9 mouse cellular contexts compared by ENCODE assay signal in the genomic region with DNA sequence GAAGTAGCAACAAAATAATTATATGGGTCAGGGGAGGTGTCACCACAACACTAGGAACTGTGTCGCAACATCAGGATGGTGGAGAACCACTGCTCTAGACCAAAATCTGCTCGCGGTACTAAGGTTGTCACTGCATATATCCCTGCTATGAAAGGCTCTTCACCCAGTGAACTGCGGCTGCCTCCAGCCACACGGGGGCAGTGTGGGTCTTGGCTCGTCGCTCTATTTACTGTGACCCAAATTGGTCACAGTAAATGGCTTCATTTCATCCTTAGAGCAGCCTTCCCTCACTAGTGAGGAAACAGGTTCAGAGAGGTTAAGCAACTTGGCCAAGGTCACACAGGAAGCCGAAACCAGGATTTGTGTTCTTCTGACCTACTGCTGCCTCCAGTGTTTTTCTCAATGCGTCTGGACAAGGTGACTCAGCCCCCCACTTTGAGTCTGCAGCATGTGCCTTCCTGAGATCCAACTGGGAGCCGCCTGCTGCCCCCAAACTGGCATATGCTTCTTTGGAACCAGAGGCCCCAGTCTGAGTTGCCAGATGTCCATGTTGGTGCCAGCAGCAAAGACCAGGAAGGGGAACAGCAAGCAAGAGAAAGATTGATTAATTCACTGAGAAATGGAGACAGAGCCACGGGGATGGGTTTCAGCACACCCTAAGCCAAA.
DNase-seq lines count a peak whose midpoint lies in the region; ATAC-seq and TF ChIP-seq lines count a peak whose summit lies in the region.
"Had no signal": no experiment of that assay in that cellular context is flagged by ENCODE, and none has a peak within 500 bp of the region (broad histone marks: within the 10 kb centered on the region; RNA-seq: fewer than 3 reads in every experiment).

No protein-coding gene starts in this region.

- POLR2A ChIA-PET in Patski (lab: Charles Lee): no interaction called here

- peak; percentile 61 for TF ChIP-seq CTCF in Patski (IDR thresholded peaks at IDR 0.05)
- TF ChIP-seq CTCF in lung, postnatal 0 days (IDR thresholded peaks at IDR 0.05): peak; percentile 85

- TF ChIP-seq EP300 in lung, postnatal 0 days (IDR thresholded peaks at IDR 0.05): 0 out of 2 replicates have a peak, but pooled peaks have one; percentile 19

- H3K4me3 ChIP-seq in forebrain, embryonic 11.5 days (ENCODE audit: low read depth, low read length): no peak overlapping the region
- no peak overlapping the region for H3K4me3 ChIP-seq in forebrain, embryonic 12.5 days (replicated peaks)
- no peak overlapping the region for H3K4me3 ChIP-seq in lung, postnatal 0 days (ENCODE audit: low read depth, low read length)
- H3K4me3 ChIP-seq: limb, embryonic 15.5 days had no signal

- H3K36me3 ChIP-seq in forebrain, embryonic 11.5 days (ENCODE audit: control insufficient read depth, insufficient read depth, low read length): no peaks in the 10 kb centered on the region
- no peaks in the 10 kb centered on the region for H3K36me3 ChIP-seq in forebrain, embryonic 12.5 days (replicated peaks)
- no peaks in the 10 kb centered on the region for H3K36me3 ChIP-seq in lung, postnatal 0 days (ENCODE audit: insufficient read depth, low read length)
- H3K36me3 ChIP-seq: limb, embryonic 15.5 days had no signal

- in situ Hi-C loops in Patski (cut with MboI; ENCODE audit: low pct_unique_long_range_greater_than_20kb): loop anchor here (5.0 kb wide), 1 partner anchor 114 kb away; the partner anchor contains the start of gene Ptpru

- DNase-seq in forebrain, embryonic 11.5 days (ENCODE audit: low spot score): peak; percentile 80
- no peak for DNase-seq in Patski (ENCODE audit: low read depth, low spot score)
- peak; percentile 64 for DNase-seq in cerebellum, adult 9-11 months
- DNase-seq in gastrocnemius, postnatal 25 days: peak; percentile 35
- peak; percentile 56 for DNase-seq in layer of hippocampus, adult 11-12 months (ENCODE audit: low spot score)
- DNase-seq in lung, postnatal 0 days (ENCODE audit: low spot score): peak; percentile 55
- peak; percentile 72 for DNase-seq in testis, postnatal 10 days (ENCODE audit: low spot score)

- H3K9me3 ChIP-seq in forebrain, embryonic 11.5 days (ENCODE audit: control insufficient read depth, low read length): no peaks in the 10 kb centered on the region
- H3K9me3 ChIP-seq in forebrain, embryonic 12.5 days: no peaks in the 10 kb centered on the region
- no peaks in the 10 kb centered on the region for H3K9me3 ChIP-seq in lung, postnatal 0 days (ENCODE audit: low read length)
- H3K9me3 ChIP-seq: limb, embryonic 15.5 days had no signal

- no peak overlapping the region for H3K4me2 ChIP-seq in forebrain, embryonic 11.5 days (ENCODE audit: low read depth, low read length, severe bottlenecking)
- H3K4me2 ChIP-seq in forebrain, embryonic 12.5 days: no peak overlapping the region
- H3K4me2 ChIP-seq in lung, postnatal 0 days (replicated peaks; ENCODE audit: low read depth, low read length): no peak overlapping the region
- H3K4me2 ChIP-seq: limb, embryonic 15.5 days had no signal

- 58% methylated on average over 11 of the region's 11 CpGs for WGBS in forebrain, embryonic 11.5 days
- WGBS in forebrain, embryonic 12.5 days: 52% methylated on average over 11 of the region's 11 CpGs
- 45% methylated on average over 11 of the region's 11 CpGs for WGBS in lung, postnatal 0 days

- ATAC-seq in forebrain, embryonic 11.5 days (replicated peaks; ENCODE audit: low FRiP score): no peak
- ATAC-seq in forebrain, embryonic 12.5 days (ENCODE audit: low FRiP score): no peak
- no peak for ATAC-seq in Patski
- peak; percentile 58 for ATAC-seq in lung, postnatal 0 days

- H3K9ac ChIP-seq in forebrain, embryonic 11.5 days (ENCODE audit: low read length): no peak overlapping the region
- H3K9ac ChIP-seq in forebrain, embryonic 12.5 days: no peak overlapping the region
- no peak overlapping the region for H3K9ac ChIP-seq in lung, postnatal 0 days (replicated peaks; ENCODE audit: low read depth)
- H3K9ac ChIP-seq: limb, embryonic 15.5 days had no signal

- no peaks in the 10 kb centered on the region for H3K4me1 ChIP-seq in forebrain, embryonic 11.5 days (replicated peaks; ENCODE audit: control insufficient read depth, insufficient read depth, low read length)
- H3K4me1 ChIP-seq in forebrain, embryonic 12.5 days: peaks cover 5% of the 10 kb centered on the region; the same call in 1 of the 2 replicates
- no peaks in the 10 kb centered on the region for H3K4me1 ChIP-seq in lung, postnatal 0 days (ENCODE audit: insufficient read depth, low read depth, low read length)

- no peak overlapping the region for H3K27ac ChIP-seq in forebrain, embryonic 11.5 days (ENCODE audit: low read depth, low read length)
- H3K27ac ChIP-seq in forebrain, embryonic 12.5 days: no peak overlapping the region
- no peak overlapping the region for H3K27ac ChIP-seq in lung, postnatal 0 days (ENCODE audit: low read length)
- H3K27ac ChIP-seq: limb, embryonic 15.5 days had no signal

- CTCF ChIA-PET in Patski (lab: Charles Lee): no interaction called here

- H3K27me3 ChIP-seq in forebrain, embryonic 11.5 days (ENCODE audit: control insufficient read depth, insufficient read depth, low read length): no peaks in the 10 kb centered on the region
- H3K27me3 ChIP-seq in forebrain, embryonic 12.5 days: 0 out of 2 replicates have a peak, but pooled peaks cover 3% of the 10 kb centered on the region
- H3K27me3 ChIP-seq in Patski: peaks cover 18% of the 10 kb centered on the region
- no peaks in the 10 kb centered on the region for H3K27me3 ChIP-seq in lung, postnatal 0 days (replicated peaks; ENCODE audit: insufficient read depth, low read length)
- H3K27me3 ChIP-seq: limb, embryonic 15.5 days had no signal
